Mouse (Mus musculus): Measurements from ENCODE around the gene Trpm1.

DNA sequence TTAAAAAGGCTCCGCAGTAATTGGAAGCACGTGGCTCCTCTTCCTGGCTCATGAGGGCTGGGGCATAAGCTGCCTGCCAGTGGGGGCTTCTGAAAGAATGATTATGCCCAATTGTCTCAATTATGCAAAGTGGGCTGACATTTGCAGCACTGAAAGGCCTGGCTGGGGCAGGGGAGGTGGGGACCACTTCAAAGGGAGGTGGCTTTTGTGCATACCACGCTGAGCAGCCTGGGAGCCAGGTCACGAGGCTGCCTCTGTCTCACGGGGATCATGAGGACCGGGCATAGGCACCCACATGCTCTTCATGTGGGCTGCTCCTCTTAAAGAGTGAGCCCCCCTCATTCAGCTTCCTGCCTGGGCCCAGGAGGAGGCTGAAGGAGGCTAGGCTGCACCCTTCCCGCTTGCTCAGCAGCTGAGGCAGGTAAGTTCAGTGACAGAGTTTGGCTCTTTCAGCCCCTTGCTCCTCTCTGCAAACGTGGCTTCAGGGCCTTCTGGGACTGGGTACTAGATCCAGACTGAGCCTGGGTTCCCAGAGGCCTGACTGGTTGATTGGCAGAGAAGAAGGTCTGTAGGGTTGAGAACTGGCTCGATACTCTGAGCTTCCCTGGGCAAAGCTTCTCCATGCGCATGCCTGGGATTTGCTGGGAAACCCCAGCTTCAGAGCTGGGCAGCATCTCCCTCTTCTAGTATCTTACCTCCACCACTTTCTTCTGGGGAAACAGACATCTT is 31.7 kb downstream of the Trpm1 start:
- TF ChIP-seq POLR2A (IDR thresholded peaks at IDR 0.05; ENCODE audit: borderline replicate concordance, control insufficient read depth, low read depth, low read length), result no peak
- no peak for TF ChIP-seq CTCF (IDR thresholded peaks at IDR 0.05; ENCODE audit: control insufficient read depth, insufficient read depth, low read length)

Data from bone marrow, adult 2 months (tissue).